Mouse (Mus musculus): ENCODE measurements around the gene Khnyn.

GRCm38 (mm10) chr14:55897671-55898070, 12.9 kb downstream of the Khnyn start:
- TF ChIP-seq GATA1 (IDR thresholded peaks at IDR 0.05; ENCODE audit: borderline replicate concordance, low read length): no peak
- TF ChIP-seq FLI1 (IDR thresholded peaks at IDR 0.05; ENCODE audit: low read length): no peak

Data from megakaryocyte, embryonic 14.5 days (primary cell).